Mouse (Mus musculus): ENCODE results near the gene Dhtkd1. TPM values are rescaled to one million over a fixed set of nuclear protein-coding genes. Genes with fewer than 3 reads are reported as not detected.

Dhtkd1 gene
- polyA plus RNA-seq (2012; rRNA removed; ENCODE audit: low replicate concordance): 7.1 and 10.3 TPM in 2 replicates

GRCm38 (mm10) chr2:5942416-5943032 lies at the start of gene Dhtkd1:
Gene Dhtkd1, minus strand, starts transcription at chr2:5942792.

GRCm38 (mm10) chr2:5950766-5951595 lies 8.4 kb upstream of the Dhtkd1 start, which contains the start of gene Upf2:
Gene Upf2, plus strand, starts transcription at chr2:5951469.

GRCm38 (mm10) chr2:5894843-5895570 lies 47.6 kb downstream of the Dhtkd1 start, which contains the start of gene Sec61a2:
Gene Sec61a2, minus strand, starts transcription at chr2:5895432.

GRCm38 (mm10) chr2:5862834-5863233 lies 79.8 kb downstream of the Dhtkd1 start, which contains the start of gene Gm13199:
Gene Gm13199, minus strand, starts transcription at chr2:5862934.

Other genes starting within 250 kb of the Dhtkd1 start
- 1.5 and 7.0 TPM in 2 replicates for gene Camk1d, start 228.3 kb downstream of the Dhtkd1 start, polyA plus RNA-seq (2012; rRNA removed; ENCODE audit: low replicate concordance)
- 18.3 and 19.4 TPM in 2 replicates for gene Nudt5, start 97.8 kb downstream of the Dhtkd1 start, polyA plus RNA-seq (2012; rRNA removed; ENCODE audit: low replicate concordance)
- gene Cdc123, start 97.6 kb downstream of the Dhtkd1 start, polyA plus RNA-seq (2012; rRNA removed; ENCODE audit: low replicate concordance): 104 and 109 TPM in 2 replicates
- 1.6 and 2.3 TPM in 2 replicates for gene Gm13199, start 79.9 kb downstream of the Dhtkd1 start, polyA plus RNA-seq (2012; rRNA removed; ENCODE audit: low replicate concordance)
- gene Sec61a2, start 47.4 kb downstream of the Dhtkd1 start, polyA plus RNA-seq (2012; rRNA removed; ENCODE audit: low replicate concordance): 59.4 and 85.8 TPM in 2 replicates
- 3.4 and 5.7 TPM in 2 replicates for gene Upf2, start 8.7 kb upstream of the Dhtkd1 start, polyA plus RNA-seq (2012; rRNA removed; ENCODE audit: low replicate concordance)
- gene Proser2, start 187.4 kb upstream of the Dhtkd1 start, polyA plus RNA-seq (2012; rRNA removed; ENCODE audit: low replicate concordance): 0.77 and 14.9 TPM in 2 replicates